Mouse (Mus musculus) midbrain, embryonic 12.5 days (tissue): ENCODE measurements at regions not wholly inside any gene's neighbourhood (a gene's known extent, or its start where the extent isn't known, plus 50 kb on each side); places are given as distances from the start of the nearest gene placed in this dataset.
A peak's percentile ranks its signal among the peaks of the same experiment; 100 is the strongest.
"Not testable (repeated sequence)": the region's sequence is repeated elsewhere in the genome, so short reads cannot be mapped to it uniquely, and the experiment has no call there.

ENCODE experiments used
- ATAC-seq: fragments of 200-750 bp; cut with Nextera tagmentation; 2 replicates; pipeline ENCODE4 v1.8.0; 2017; ENCODE audit warnings: low read depth, moderate TSS enrichment, moderate library complexity; ENCODE audit not compliant: low FRiP score
- H3K27ac ChIP-seq: fragments of 300-500 bp; sonication (generic); replicated peaks from 2 replicates; pipeline ENCODE4 v1.5.1; 2016; ENCODE audit warnings: mild to moderate bottlenecking
- H3K27me3 ChIP-seq: fragments of 300-500 bp; sonication (generic); 2 replicates; pipeline ENCODE4 v1.6.1; 2016; ENCODE audit warnings: mild to moderate bottlenecking
- H3K36me3 ChIP-seq: fragments of 300-500 bp; sonication (generic); 2 replicates; pipeline ENCODE4 v1.6.1; 2016
- H3K4me1 ChIP-seq: fragments of 300-500 bp; sonication (generic); 2 replicates; pipeline ENCODE4 v1.6.1; 2016
- H3K4me2 ChIP-seq: fragments of 300-500 bp; sonication (generic); replicated peaks from 2 replicates; pipeline ENCODE4 v1.6.1; 2016; ENCODE audit warnings: mild to moderate bottlenecking, moderate library complexity
- H3K4me3 ChIP-seq: fragments of 300-500 bp; sonication (generic); 2 replicates; pipeline ENCODE4 v1.5.1; 2016; ENCODE audit warnings: mild to moderate bottlenecking
- H3K9ac ChIP-seq: fragments of 300-500 bp; sonication (generic); replicated peaks from 2 replicates; pipeline ENCODE4 v1.6.1; 2016; ENCODE audit warnings: mild to moderate bottlenecking, moderate library complexity
- H3K9me3 ChIP-seq: fragments of 300-500 bp; sonication (generic); 2 replicates; pipeline ENCODE4 v1.6.1; 2016; ENCODE audit warnings: mild to moderate bottlenecking
- WGBS: fragments of 180-500 bp; shearing (Covaris S2); methylation state at CpG from one replicate; pipeline ENCODE4 v1.1.7; 2016; 5-methylcytosine and 5-hydroxymethylcytosine counted together

DNA sequence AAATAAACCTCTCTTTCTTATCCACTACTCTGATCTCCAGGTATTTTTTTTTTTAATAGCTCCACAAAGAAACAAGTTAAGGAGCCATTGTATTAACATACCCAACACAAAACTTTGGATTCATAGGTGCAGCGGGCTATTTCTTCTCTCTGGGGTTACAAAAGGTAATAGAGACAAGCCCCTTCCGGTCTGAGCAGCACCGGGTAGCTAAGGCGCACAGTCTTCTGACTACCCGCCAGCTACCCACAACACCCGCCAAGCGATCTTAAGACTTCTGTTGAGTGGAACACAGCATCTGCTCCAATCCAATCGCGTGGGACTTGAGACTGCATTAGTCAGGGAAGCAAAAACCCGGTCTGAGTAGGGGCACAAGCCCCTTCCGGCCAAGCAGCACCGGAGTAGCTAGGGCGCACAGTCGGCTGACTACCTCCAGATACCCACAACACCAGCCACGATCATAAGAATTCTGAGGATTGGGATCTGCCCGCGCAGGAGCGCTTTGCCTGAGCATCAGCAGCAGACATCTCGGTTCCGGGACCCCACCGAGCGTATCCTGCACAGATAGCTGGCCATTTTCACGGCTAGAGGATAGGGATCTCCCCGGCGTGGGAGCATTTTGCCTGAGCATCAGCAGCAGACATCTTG, 2463.9 kb downstream of the Gm37988 start:
- not testable (repeated sequence) for H3K27ac ChIP-seq, H3K9ac ChIP-seq, H3K36me3 ChIP-seq, H3K27me3 ChIP-seq, H3K4me2 ChIP-seq, H3K4me3 ChIP-seq, ATAC-seq, H3K4me1 ChIP-seq, H3K9me3 ChIP-seq
- WGBS = 87% methylated on average over 25 of the region's 25 CpGs

GRCm38 (mm10) chr1:7298921-7299685, 2491.4 kb downstream of the Gm37988 start:
- not testable (repeated sequence) for H3K9ac ChIP-seq, H3K36me3 ChIP-seq, H3K9me3 ChIP-seq, H3K4me1 ChIP-seq, H3K4me2 ChIP-seq, ATAC-seq, H3K4me3 ChIP-seq, H3K27ac ChIP-seq, H3K27me3 ChIP-seq
- 89% methylated on average over 9 of the region's 9 CpGs for WGBS

DNA sequence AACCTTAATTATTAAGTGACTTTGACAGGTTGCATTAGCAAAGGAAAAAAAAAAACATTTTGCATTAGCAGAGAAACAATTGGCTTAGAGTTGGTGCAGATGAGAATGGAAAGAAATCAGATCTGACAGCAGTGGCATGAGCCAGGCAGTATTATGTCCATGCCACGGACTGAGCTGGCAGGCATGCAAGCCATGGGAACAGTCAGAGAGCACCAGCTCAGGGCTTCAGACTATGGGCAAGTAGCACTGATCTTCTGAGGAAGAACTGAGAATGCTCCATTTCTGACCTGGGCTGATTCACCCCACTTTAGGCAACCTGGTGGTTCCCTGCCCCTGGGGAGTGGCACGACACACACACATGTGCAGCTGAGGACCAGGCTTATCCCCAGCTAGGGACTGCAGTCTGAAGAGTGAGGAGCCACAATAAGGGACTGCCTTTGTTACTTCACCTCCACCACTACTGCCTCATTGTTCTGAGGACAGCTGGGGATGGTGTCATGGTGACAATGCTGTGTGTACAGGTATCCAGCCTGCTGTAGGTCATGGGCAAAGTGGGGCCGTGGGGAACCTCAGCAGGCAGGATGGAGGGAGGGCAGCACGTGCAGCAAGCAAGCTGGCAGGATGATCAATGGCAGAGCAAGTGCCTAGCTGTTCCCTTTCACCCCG, 2501.4 kb downstream of the Gm37988 start:
- no peak overlapping the region for H3K4me3 ChIP-seq
- H3K9me3 ChIP-seq = no peaks in the 10 kb centered on the region
- H3K36me3 ChIP-seq = no peaks in the 10 kb centered on the region
- no peaks in the 10 kb centered on the region for H3K4me1 ChIP-seq
- no peaks in the 10 kb centered on the region for H3K27me3 ChIP-seq
- WGBS = 50% methylated on average over 5 of the region's 5 CpGs
- 0 out of 2 replicates have a peak, but pooled peaks have one; percentile 35 for ATAC-seq
- no peak overlapping the region for H3K27ac ChIP-seq
- H3K9ac ChIP-seq = no peak overlapping the region
- no peak overlapping the region for H3K4me2 ChIP-seq

- H3K4me2 ChIP-seq, ATAC-seq, H3K4me1 ChIP-seq, H3K27ac ChIP-seq, H3K36me3 ChIP-seq, H3K4me3 ChIP-seq, H3K27me3 ChIP-seq, H3K9me3 ChIP-seq, H3K9ac ChIP-seq: not testable (repeated sequence)
- 78% methylated on average over 6 of the region's 6 CpGs for WGBS
Observed at GRCm38 (mm10) chr1:7312401-7312800, 2504.7 kb downstream of the Gm37988 start.

DNA sequence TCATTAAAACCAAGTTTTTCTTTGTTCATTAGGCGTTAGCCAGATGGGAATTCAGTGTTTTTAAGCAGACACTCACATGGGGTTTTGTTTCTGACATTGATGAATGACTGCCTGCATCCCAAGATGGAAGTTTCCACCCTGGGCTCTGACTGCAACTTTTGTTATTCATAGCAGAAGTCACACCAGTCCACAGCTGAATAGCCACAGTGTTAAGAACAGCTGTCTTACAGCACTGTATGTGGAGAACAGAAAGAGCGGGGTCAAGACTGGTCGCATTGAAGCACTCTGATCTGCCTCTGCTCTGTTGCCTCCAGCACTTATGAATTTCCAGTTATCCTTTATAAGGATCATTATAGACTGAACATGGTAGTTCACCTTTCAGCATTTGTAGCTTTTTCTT, 2505.8 kb downstream of the Gm37988 start:
- H3K36me3 ChIP-seq = no peaks in the 10 kb centered on the region
- H3K27me3 ChIP-seq = no peaks in the 10 kb centered on the region
- H3K4me2 ChIP-seq = no peak overlapping the region
- H3K9me3 ChIP-seq = no peaks in the 10 kb centered on the region
- H3K27ac ChIP-seq = no peak overlapping the region
- peak; percentile 85 for ATAC-seq
- no peak overlapping the region for H3K4me3 ChIP-seq
- H3K4me1 ChIP-seq = no peaks in the 10 kb centered on the region
- 64% methylated on average over 3 of the region's 3 CpGs for WGBS
- H3K9ac ChIP-seq = no peak overlapping the region

DNA sequence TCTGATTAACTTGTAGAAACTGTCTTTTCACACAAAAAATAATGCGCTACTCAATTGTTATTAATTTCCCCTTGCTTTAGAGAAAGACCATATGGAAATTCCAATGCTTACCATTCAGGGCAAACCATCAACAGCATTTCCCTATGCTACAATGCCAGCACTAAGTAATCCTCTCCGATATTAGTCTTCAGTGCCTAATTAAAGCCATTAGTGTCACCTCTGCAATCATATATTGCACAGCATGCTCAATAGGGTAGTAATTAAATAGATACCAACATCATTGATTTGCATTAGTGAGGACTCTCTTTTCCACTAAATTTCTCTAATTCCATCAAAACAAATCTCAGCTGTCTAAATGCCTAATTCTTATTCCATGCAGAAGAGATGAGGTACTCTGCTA, 2511.2 kb downstream of the Gm37988 start:
- H3K9me3 ChIP-seq = no peaks in the 10 kb centered on the region

DNA sequence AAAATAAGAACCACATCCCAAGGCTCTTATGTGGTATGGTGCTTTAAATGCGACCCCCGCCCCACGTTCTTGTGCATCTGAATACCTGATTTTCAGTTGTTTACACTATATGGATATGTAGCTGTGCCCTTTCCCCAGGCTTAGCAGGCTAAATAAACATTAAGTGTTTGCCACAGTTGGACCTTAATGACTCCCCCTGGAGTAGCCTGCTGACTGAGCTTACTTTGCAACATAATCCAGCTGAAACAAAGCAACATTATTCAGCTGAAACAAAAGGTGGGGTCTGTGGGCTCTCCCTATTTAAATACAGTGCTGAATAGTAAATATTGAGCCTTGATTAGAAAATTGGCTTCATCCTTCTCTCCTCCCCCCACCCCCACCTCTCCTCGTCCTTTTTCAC, 2511.6 kb downstream of the Gm37988 start:
- ATAC-seq = peak; percentile 49; the same call in 1 of the 2 replicates
- Histone ChIP-seq H3K9ac (no peak overlapping the region), H3K4me1 (no peaks in the 10 kb centered on the region), H3K27me3 (no peaks in the 10 kb centered on the region), H3K36me3 (no peaks in the 10 kb centered on the region), H3K27ac (no peak overlapping the region), H3K4me3 (no peak overlapping the region), H3K9me3 (no peaks in the 10 kb centered on the region), H3K4me2 (no peak overlapping the region)
- WGBS = 17% methylated on average over 4 of the region's 4 CpGs

More for the DNA sequence above, 2511.2 kb downstream of the Gm37988 start:
- Histone ChIP-seq H3K9ac (no peak overlapping the region), H3K27ac (no peak overlapping the region), H3K36me3 (no peaks in the 10 kb centered on the region), H3K4me1 (no peaks in the 10 kb centered on the region), H3K4me3 (no peak overlapping the region), H3K27me3 (no peaks in the 10 kb centered on the region), H3K4me2 (no peak overlapping the region)
- 57% methylated on average over 2 of the region's 2 CpGs for WGBS
- ATAC-seq = no peak; the same call in 1 of the 2 replicates
